Mouse (Mus musculus) testis, adult 2 months (tissue): ENCODE results near the gene Nfe2l2. TPM values are rescaled to one million over a fixed set of nuclear protein-coding genes. Genes with fewer than 3 reads are reported as not detected.

ENCODE experiments used
- H3K27ac ChIP-seq: fragments of 200-500 bp; 2 replicates; pipeline ENCODE4 v1.5.1; 2012; ENCODE audit warnings: low read depth, low read length; ENCODE audit not compliant: control insufficient read depth, insufficient read depth
- H3K27me3 ChIP-seq: fragments of 200-500 bp; 2 replicates; pipeline ENCODE4 v1.6.1; 2012; ENCODE audit warnings: mild to moderate bottlenecking, low read length, moderate library complexity; ENCODE audit not compliant: control insufficient read depth, insufficient read depth
- H3K36me3 ChIP-seq: fragments of 200-500 bp; 2 replicates; pipeline ENCODE4 v1.6.1; 2012; ENCODE audit warnings: mild to moderate bottlenecking, low read length; ENCODE audit not compliant: control insufficient read depth, insufficient read depth
- H3K4me1 ChIP-seq: fragments of 200-500 bp; 2 replicates; pipeline ENCODE4 v1.6.1; 2012; ENCODE audit warnings: low read length; ENCODE audit not compliant: control insufficient read depth, insufficient read depth
- H3K4me3 ChIP-seq: fragments of 200-500 bp; 2 replicates; pipeline ENCODE4 v1.5.1; 2012; ENCODE audit warnings: low read depth, mild to moderate bottlenecking, low read length, moderate library complexity, mixed read lengths; ENCODE audit not compliant: control insufficient read depth
- CTCF ChIP-seq: fragments of 200-500 bp; IDR thresholded peaks from 2 replicates; pipeline ENCODE4 v1.5.1; 2012; ENCODE audit warnings: low read depth, mild to moderate bottlenecking, inconsistent platforms, low read length, moderate library complexity; ENCODE audit not compliant: control insufficient read depth, insufficient read depth, insufficient replicate concordance
- POLR2A ChIP-seq: fragments of 200-500 bp; IDR thresholded peaks from 2 replicates; pipeline ENCODE4 v1.6.1; 2012; ENCODE audit warnings: low read depth, mild to moderate bottlenecking, inconsistent platforms, low read length, moderate library complexity; ENCODE audit not compliant: control insufficient read depth
- polyA plus RNA-seq: library from polyadenylated mRNA; depleted of rRNA; stranded (reverse); fragments of >200 nt; gene quantifications from 2 replicates; pipeline ENCODE4 v1.2.3, GENCODE M21; 2012; rRNA removed

The Nfe2l2 gene
- polyA plus RNA-seq: 11.5 and 14.0 TPM in 2 replicates

GRCm38 (mm10) chr2:75704234-75705161 lies at the start of gene Nfe2l2:
Gene Nfe2l2 (minus strand): TSS chr2:75704641.
- Histone ChIP-seq H3K27ac (peak within 1 kb of the TSS; percentile 94), H3K36me3 (no peaks in the 10 kb centered on the region), H3K4me1 (peaks cover 11% of the 10 kb centered on the region), H3K4me3 (peak within 1 kb of the TSS; percentile 92), H3K27me3 (no peaks in the 10 kb centered on the region; the same call in 1 of the 2 replicates)
- peak; percentile 88 for TF ChIP-seq POLR2A
- no peak for TF ChIP-seq CTCF

DNA sequence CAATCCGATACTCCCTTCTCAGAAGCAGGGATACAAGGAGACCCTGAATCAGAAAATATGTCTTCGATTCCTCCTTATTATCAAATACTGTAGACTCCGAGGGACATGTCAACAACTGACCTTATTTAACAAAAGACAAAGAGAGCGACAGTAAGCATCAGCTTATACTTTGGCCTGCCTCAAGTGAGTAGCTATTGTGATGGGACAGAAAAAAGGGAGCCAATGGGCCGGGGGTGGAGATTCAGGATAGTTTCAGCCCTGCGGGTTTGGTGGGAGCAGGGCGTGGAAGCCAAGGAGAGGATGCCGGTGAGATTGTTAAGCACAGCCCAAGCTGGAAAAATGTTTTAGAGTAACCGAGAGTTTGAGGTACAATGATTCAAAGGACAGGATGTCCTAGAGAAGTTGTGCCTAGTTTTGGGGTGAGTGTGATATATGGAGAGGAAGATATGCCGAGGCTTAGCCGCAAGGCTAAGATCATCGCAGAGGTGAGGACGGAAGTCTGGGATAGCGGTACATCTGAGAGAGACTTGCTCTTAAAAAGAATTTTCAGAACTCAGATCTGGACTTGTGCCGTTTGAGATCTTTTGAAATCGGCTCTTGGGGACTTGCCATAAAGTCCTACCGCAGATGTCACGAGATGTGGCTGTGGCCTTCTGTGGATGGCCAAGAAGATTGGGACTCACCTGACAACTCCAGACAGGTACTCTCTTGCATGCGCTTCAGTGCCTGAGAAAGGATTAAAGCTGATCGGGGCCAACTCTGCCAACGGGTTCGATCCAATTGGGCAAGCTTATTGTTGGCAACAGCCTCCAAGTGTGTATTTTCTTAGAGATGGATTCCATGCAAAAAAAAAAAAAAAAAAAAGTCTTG lies 48.1 kb upstream of the Nfe2l2 start:
- Histone ChIP-seq H3K4me1 (peaks cover 5% of the 10 kb centered on the region), H3K27me3 (no peaks in the 10 kb centered on the region)

GRCm38 (mm10) chr2:75751896-75752295 lies 47.5 kb upstream of the Nfe2l2 start:
- no peaks in the 10 kb centered on the region for H3K27me3 ChIP-seq
- TF ChIP-seq CTCF (no peak), POLR2A (no peak)

More for the DNA sequence above, 48.1 kb upstream of the Nfe2l2 start:
- H3K4me3 ChIP-seq: peak overlapping the region; percentile 37
- H3K36me3 ChIP-seq: no peaks in the 10 kb centered on the region
- no peak overlapping the region for H3K27ac ChIP-seq
- TF ChIP-seq CTCF (no peak), POLR2A (no peak)

GRCm38 (mm10) chr2:75750869-75751268 lies 46.4 kb upstream of the Nfe2l2 start:
- no peaks in the 10 kb centered on the region for H3K36me3 ChIP-seq
- no peak for TF ChIP-seq CTCF
- TF ChIP-seq POLR2A: no peak
- no peak overlapping the region for H3K4me3 ChIP-seq
- no peak overlapping the region for H3K27ac ChIP-seq
- peaks cover 5% of the 10 kb centered on the region for H3K4me1 ChIP-seq
- H3K27me3 ChIP-seq: no peaks in the 10 kb centered on the region

More at GRCm38 (mm10) chr2:75751896-75752295, 47.5 kb upstream of the Nfe2l2 start:
- H3K4me3 ChIP-seq: no peak overlapping the region
- no peak overlapping the region for H3K27ac ChIP-seq
- H3K36me3 ChIP-seq: no peaks in the 10 kb centered on the region
- peaks cover 5% of the 10 kb centered on the region for H3K4me1 ChIP-seq

GRCm38 (mm10) chr2:75750043-75750718 lies 45.7 kb upstream of the Nfe2l2 start:
- Histone ChIP-seq H3K27ac (no peak overlapping the region), H3K4me1 (peaks cover 5% of the 10 kb centered on the region), H3K36me3 (no peaks in the 10 kb centered on the region), H3K4me3 (no peak overlapping the region), H3K27me3 (no peaks in the 10 kb centered on the region)
- TF ChIP-seq POLR2A (no peak), CTCF (no peak)

- H3K4me1 ChIP-seq: peaks cover 5% of the 10 kb centered on the region
- no peaks in the 10 kb centered on the region for H3K36me3 ChIP-seq
- TF ChIP-seq CTCF (no peak), POLR2A (no peak)
- no peak overlapping the region for H3K4me3 ChIP-seq
- no peaks in the 10 kb centered on the region for H3K27me3 ChIP-seq
- H3K27ac ChIP-seq: no peak overlapping the region
Measured at GRCm38 (mm10) chr2:75748841-75749240, 44.4 kb upstream of the Nfe2l2 start.
